Mouse (Mus musculus) spleen, adult 2 months (tissue): ENCODE measurements around the gene Cyth4. TPM values are rescaled to one million over a fixed set of nuclear protein-coding genes. Genes with fewer than 3 reads are reported as not detected.

Source experiments
- DNase-seq, 2 experiments: peaks; one replicate each; pipeline versions ENCODE4 v3.0.0 to v3.0.0-alpha.2; 2012 to 2021; ENCODE audit warnings: low spot score in 2 of 2, low read depth in 1 of 2
- H3K27ac ChIP-seq: fragments of 200-500 bp; 2 replicates; pipeline ENCODE4 v1.5.1; 2012; ENCODE audit warnings: low read length, inconsistent platforms; ENCODE audit not compliant: insufficient read depth
- H3K27me3 ChIP-seq: fragments of 200-500 bp; 2 replicates; pipeline ENCODE4 v1.6.1; 2012; ENCODE audit warnings: mild to moderate bottlenecking, moderate library complexity, low read length, inconsistent platforms; ENCODE audit not compliant: control insufficient read depth, insufficient read depth
- H3K36me3 ChIP-seq: fragments of 200-500 bp; 2 replicates; pipeline ENCODE4 v1.6.1; 2012; ENCODE audit warnings: mild to moderate bottlenecking, low read length, inconsistent platforms; ENCODE audit not compliant: control insufficient read depth, insufficient read depth
- H3K4me1 ChIP-seq: fragments of 200-500 bp; 2 replicates; pipeline ENCODE4 v1.6.1; 2011; ENCODE audit warnings: inconsistent platforms; ENCODE audit not compliant: control insufficient read depth, insufficient read depth, insufficient read length
- H3K4me3 ChIP-seq: fragments of 200-500 bp; 2 replicates; pipeline ENCODE4 v1.5.1; 2011; ENCODE audit warnings: mild to moderate bottlenecking, inconsistent platforms; ENCODE audit not compliant: insufficient read depth, insufficient read length; ENCODE audit errors: extremely low read depth
- CTCF ChIP-seq: fragments of 200-500 bp; IDR thresholded peaks from 2 replicates; pipeline ENCODE4 v1.5.1; 2011; ENCODE audit warnings: mild to moderate bottlenecking, inconsistent platforms; ENCODE audit not compliant: insufficient read depth, insufficient read length, insufficient replicate concordance; ENCODE audit errors: extremely low read depth
- POLR2A ChIP-seq: fragments of 200-500 bp; IDR thresholded peaks from 2 replicates; pipeline ENCODE4 v1.6.1; 2011; ENCODE audit warnings: low read depth, low read length, inconsistent platforms
- WGBS: fragments of 180-500 bp; shearing (Covaris S2); methylation state at CpG from one replicate; pipeline ENCODE4 v1.1.7; 2018; 5-methylcytosine and 5-hydroxymethylcytosine counted together
- polyA plus RNA-seq: library from polyadenylated mRNA; depleted of rRNA; stranded (reverse); fragments of >200 nt; gene quantifications from 2 replicates; pipeline ENCODE4 v1.2.3, GENCODE M21; 2012

The Cyth4 gene
- polyA plus RNA-seq, 1 experiment: 136 TPM

GRCm38 (mm10) chr15:78570170-78570569 is 26.7 kb upstream of the Cyth4 start:
- no peaks in the 10 kb centered on the region for H3K27me3 ChIP-seq
- 71% methylated on average over 5 of the region's 5 CpGs for WGBS
- peaks cover 46% of the 10 kb centered on the region for H3K36me3 ChIP-seq
- H3K4me1 ChIP-seq: peaks cover 52% of the 10 kb centered on the region
- TF ChIP-seq CTCF (no peak), POLR2A (no peak)
- DNase-seq: no peak
- H3K4me3 ChIP-seq: no peak overlapping the region
- H3K27ac ChIP-seq: peak overlapping the region; percentile 2; the same call in 1 of the 2 replicates

- 3% methylated on average over 16 of the region's 16 CpGs for WGBS
- peak; percentile 65 to 88 for DNase-seq
- H3K36me3 ChIP-seq: peaks cover 37% of the 10 kb centered on the region
- peak overlapping the region; percentile 96 for H3K4me3 ChIP-seq
- peak overlapping the region; percentile 97 for H3K27ac ChIP-seq
- H3K27me3 ChIP-seq: no peaks in the 10 kb centered on the region
- peak; percentile 99 for TF ChIP-seq POLR2A
- TF ChIP-seq CTCF: no peak
- H3K4me1 ChIP-seq: peaks cover 56% of the 10 kb centered on the region
These were observed 25.1 kb upstream of the Cyth4 start for GRCm38 (mm10) chr15:78571554-78572269.

GRCm38 (mm10) chr15:78572270-78572600 is 24.6 kb upstream of the Cyth4 start:
- H3K4me3 ChIP-seq: peak overlapping the region; percentile 96
- H3K4me1 ChIP-seq: peaks cover 53% of the 10 kb centered on the region
- peak overlapping the region; percentile 97 for H3K27ac ChIP-seq
- no peak for TF ChIP-seq POLR2A
- TF ChIP-seq CTCF: no peak
- no peaks in the 10 kb centered on the region for H3K27me3 ChIP-seq
- peaks cover 34% of the 10 kb centered on the region for H3K36me3 ChIP-seq
- DNase-seq: no peak
- WGBS: 5% methylated on average over 5 of the region's 5 CpGs

- peak within 1 kb of the TSS; percentile 97 for H3K27ac ChIP-seq
- H3K36me3 ChIP-seq: peaks cover 28% of the 10 kb centered on the region
- peak within 1 kb of the TSS; percentile 96 for H3K4me3 ChIP-seq
- H3K4me1 ChIP-seq: peaks cover 53% of the 10 kb centered on the region
- TF ChIP-seq POLR2A (peak; percentile 95), CTCF (no peak)
- no peaks in the 10 kb centered on the region for H3K27me3 ChIP-seq
- WGBS: 5% methylated on average over 8 of the region's 8 CpGs
- peak; percentile 66 to 87 for DNase-seq
These were observed 24.0 kb upstream of the Cyth4 start, which contains the start of gene Rac2 for GRCm38 (mm10) chr15:78572658-78573397. Gene Rac2 (minus strand): TSS chr15:78572783.

GRCm38 (mm10) chr15:78576284-78576810 is 20.5 kb upstream of the Cyth4 start:
- no peak for DNase-seq
- TF ChIP-seq POLR2A (no peak), CTCF (no peak)

GRCm38 (mm10) chr15:78583352-78583751 is 13.5 kb upstream of the Cyth4 start:
- TF ChIP-seq POLR2A (no peak), CTCF (no peak)
- Histone ChIP-seq H3K36me3 (no peaks in the 10 kb centered on the region), H3K27me3 (no peaks in the 10 kb centered on the region), H3K4me3 (no peak overlapping the region), H3K4me1 (peaks cover 16% of the 10 kb centered on the region; the same call in 1 of the 2 replicates), H3K27ac (no peak overlapping the region)
- no peak for DNase-seq
- WGBS: 53% methylated on average over 11 of the region's 11 CpGs

More at GRCm38 (mm10) chr15:78576284-78576810, 20.5 kb upstream of the Cyth4 start:
- 67% methylated on average over 4 of the region's 4 CpGs for WGBS
- H3K27ac ChIP-seq: no peak overlapping the region
- H3K27me3 ChIP-seq: no peaks in the 10 kb centered on the region
- H3K4me3 ChIP-seq: no peak overlapping the region
- no peaks in the 10 kb centered on the region for H3K36me3 ChIP-seq
- peaks cover 38% of the 10 kb centered on the region for H3K4me1 ChIP-seq

GRCm38 (mm10) chr15:78585404-78585803 is 11.4 kb upstream of the Cyth4 start:
- Histone ChIP-seq H3K36me3 (no peaks in the 10 kb centered on the region), H3K4me1 (peaks cover 21% of the 10 kb centered on the region; the same call in 1 of the 2 replicates), H3K4me3 (no peak overlapping the region), H3K27me3 (no peaks in the 10 kb centered on the region), H3K27ac (no peak overlapping the region)
- WGBS: 71% methylated on average over 7 of the region's 7 CpGs
- TF ChIP-seq POLR2A (no peak), CTCF (no peak)
- no peak for DNase-seq
